Mouse (Mus musculus) frontal cortex, adult (tissue): Measurements from ENCODE around the gene Agbl4.
A peak's percentile ranks its signal among the peaks of the same experiment; 100 is the strongest.

Experiments used
- ATAC-seq: cut with Nextera tagmentation; 2 replicates; pipeline ENCODE4 v1.9.2; 2017; ENCODE audit warnings: mild to moderate bottlenecking, moderate library complexity, mixed read lengths; ENCODE audit not compliant: low TSS enrichment

The Agbl4 gene

GRCm38 (mm10) chr4:111498751-111499150 lies 1101.3 kb downstream of the Agbl4 start:
- peak; percentile 88 for ATAC-seq

- ATAC-seq: no peak
Observed at GRCm38 (mm10) chr4:111501441-111501840, 1104.0 kb downstream of the Agbl4 start.

DNA sequence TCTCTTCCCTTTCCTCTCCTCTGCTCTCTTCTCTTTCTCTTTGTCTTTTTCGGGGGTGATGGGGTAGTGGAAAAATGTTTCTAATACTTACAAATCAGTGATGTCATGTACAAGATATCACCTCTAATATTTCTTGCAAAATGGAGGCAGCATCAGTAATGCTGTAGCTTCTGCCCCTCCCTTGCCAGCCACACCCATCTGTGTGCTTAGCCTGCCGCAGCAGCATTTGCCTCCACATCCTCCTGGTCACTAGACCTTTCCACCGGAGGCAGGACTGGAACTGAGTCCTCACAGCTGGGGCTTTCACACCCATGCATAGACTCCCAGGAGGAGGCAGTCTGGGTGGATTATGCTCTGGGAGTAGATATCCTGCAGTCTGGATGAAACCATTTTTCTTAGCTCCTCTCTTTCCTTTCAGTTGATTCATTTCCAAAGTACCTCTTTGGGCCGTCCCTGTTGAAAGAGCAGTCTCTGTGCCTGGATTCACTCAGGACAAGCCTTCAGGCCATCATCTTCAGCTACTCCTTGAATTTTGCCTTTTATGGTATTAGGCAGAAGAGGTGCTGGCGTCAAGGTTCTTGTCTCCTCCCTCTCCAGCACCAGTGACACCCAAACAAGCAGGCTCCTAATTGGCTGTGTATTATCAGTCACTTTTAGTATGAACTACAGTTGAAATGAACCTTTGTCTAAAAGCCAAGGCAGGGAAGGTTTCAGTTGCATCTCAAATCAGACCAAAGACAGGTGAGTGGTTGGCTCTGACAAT lies 1105.7 kb downstream of the Agbl4 start:
- ATAC-seq: no peak

GRCm38 (mm10) chr4:111504952-111505351 lies 1107.5 kb downstream of the Agbl4 start:
- ATAC-seq: no peak; the same call in none of the 2 replicates

DNA sequence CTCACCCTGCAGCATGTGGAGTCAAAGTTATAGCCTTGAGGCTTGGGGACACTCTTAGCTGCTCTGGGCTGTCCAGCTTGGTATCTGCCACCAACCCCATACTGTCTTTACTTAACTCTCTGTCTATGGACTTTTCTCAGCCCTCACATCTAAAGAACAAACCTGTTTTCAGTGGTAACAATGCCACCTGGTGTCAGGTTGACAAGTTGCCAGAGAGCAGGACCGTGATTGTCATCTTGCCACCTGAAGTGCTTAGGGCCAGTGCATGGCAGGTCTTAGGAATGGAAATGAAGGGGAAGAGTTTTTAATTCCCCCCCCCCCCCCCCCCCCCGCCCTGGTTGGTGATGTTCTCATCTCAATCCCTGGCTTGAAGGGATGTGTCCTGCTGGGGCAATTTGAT lies 1112.7 kb downstream of the Agbl4 start:
- ATAC-seq: no peak

GRCm38 (mm10) chr4:111513921-111514320 lies 1116.5 kb downstream of the Agbl4 start:
- ATAC-seq: no peak

DNA sequence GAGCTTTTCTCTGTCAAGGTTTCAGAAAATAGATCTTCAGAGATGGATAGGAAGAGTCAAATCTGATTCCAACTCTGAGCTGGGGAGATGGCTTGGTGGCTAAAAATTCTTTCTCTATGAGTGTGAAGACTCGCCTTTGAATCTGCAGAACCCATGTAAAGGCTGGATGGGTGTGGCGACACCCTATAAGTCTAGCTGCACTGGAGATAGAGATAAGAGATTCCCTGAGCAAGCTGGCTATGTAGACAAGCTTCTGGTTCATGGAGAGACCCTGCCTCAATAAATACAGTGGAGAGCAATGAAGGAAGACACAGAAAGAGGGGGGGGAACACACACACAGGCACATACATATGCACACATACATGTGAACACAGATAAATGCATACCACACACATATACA lies 1118.7 kb downstream of the Agbl4 start:
- ATAC-seq: no peak

GRCm38 (mm10) chr4:111517063-111517792 lies 1119.8 kb downstream of the Agbl4 start:
- no peak for ATAC-seq

GRCm38 (mm10) chr4:111518191-111518590 lies 1120.7 kb downstream of the Agbl4 start:
- no peak for ATAC-seq

DNA sequence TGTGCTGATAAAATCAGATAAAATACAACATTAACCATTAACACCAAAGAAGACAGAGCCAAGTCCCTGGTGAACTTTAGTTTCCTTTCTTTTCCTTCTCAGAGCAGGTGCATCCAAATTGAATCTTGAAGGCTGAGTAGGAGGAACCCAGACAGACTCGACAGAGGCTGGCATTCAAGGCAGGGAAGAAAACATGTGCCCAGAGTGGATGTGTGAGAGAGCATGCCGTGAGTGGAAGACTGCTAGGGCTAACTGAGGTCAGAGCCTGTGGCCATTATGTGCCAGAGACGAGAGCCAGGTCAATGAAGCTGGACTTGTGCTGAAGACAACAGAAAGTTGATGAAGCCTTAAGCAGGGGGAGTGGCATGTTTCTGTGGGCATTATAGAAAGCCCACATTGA lies 1121.8 kb downstream of the Agbl4 start:
- peak; percentile 55; the same call in 1 of the 2 replicates for ATAC-seq

DNA sequence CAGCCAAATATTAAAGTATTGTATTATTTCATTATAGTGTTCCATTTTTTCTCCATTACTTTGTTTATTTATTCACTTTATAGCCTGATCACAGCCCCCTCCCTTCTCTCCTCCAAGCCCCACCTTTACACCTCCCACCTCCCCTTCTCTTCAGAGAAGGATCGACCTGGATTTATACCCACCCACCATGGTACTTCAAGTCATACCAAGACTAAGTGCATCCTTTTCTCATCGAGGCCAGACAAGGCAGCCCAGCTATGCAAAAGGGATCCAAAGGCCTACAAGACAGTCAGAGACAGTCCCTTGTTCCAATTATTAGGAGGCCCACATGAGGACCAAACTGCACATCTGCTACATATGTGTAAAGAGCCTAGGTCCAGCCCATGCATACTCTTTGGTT lies 1122.5 kb downstream of the Agbl4 start:
- no peak for ATAC-seq

GRCm38 (mm10) chr4:111522974-111523373 lies 1125.5 kb downstream of the Agbl4 start:
- no peak for ATAC-seq

DNA sequence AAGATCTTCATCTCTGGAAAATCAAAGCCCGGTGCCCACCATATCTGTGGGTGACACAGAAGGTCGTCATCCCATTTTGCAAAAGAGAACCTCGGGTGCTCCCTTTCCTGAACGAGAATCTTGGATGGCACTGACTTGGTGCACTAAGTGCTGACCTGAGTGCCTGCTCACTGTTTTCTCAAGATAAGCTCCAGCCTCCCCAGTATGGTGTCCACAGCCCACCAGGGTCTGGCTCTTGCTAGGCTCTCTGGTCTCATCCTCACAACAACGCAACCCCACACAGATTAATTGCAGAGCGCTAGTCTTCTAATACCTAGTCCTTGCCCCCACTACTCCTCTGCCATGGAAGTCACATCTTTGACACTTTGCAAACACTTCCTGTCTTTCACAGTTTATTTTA lies 1131.5 kb downstream of the Agbl4 start:
- no peak for ATAC-seq

DNA sequence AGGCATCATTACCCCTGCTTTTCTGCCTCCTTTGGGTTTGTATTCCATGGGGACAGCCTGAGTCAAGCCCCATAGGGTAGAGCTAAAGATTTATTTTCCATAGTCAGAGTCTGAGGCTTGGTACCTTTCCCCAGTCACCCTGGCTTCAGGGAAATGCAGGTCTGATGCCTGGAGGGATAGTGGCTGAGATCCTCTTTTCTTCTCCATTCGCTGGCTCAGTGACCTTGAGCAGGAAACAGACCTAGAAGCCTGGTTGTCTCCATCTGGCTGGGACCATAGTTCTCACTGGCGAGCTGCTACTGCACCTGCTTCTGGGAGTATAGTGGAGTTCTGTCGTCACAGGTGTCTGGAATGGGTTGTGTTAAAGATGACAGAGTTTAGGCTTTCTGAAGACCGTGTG lies 1132.5 kb downstream of the Agbl4 start:
- no peak for ATAC-seq

- no peak for ATAC-seq
Observed at GRCm38 (mm10) chr4:111530537-111530936, 1133.1 kb downstream of the Agbl4 start.

DNA sequence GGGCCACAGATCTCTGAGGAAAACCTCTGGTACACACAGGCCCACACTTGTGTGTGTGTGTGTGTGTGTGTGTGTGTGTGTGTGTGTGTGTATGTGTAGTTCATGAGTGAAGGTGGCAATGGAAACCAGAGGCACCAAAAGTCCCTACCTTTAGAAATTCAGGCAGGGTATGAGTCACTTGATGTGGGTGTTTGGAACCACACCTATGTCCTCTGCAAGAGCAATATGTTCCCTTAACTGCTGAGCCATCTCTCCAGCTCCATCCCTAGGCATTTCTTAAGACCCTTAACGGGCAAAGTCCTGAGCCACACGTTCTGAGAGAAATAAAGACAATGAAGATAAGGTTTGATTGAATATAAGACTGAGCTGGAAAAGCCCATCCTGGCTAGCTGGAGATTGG lies 1147.2 kb downstream of the Agbl4 start:
- peak; percentile 62; the same call in 1 of the 2 replicates for ATAC-seq

- peak; percentile 27; the same call in 1 of the 2 replicates for ATAC-seq
Observed at GRCm38 (mm10) chr4:111546009-111546408, 1148.5 kb downstream of the Agbl4 start.

DNA sequence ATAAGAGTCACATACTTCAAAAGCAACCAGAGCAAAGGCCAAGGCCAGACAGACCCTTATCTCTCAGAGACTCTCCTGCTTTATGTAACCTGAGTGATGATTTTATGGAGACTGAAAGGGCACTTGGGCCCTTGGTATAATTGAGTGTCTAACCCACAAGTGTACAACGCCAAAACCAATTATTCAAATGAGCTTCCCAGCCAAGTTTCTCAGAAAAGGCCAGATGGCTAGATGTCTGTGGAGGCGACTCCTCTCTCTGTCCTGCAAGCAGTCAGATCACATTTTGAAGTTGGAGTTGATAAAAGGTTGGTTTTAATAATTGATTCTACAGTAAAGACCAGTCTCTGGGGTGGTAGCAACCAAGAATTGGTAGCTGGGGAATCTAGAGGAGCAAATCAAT lies 1158.0 kb downstream of the Agbl4 start:
- no peak for ATAC-seq

DNA sequence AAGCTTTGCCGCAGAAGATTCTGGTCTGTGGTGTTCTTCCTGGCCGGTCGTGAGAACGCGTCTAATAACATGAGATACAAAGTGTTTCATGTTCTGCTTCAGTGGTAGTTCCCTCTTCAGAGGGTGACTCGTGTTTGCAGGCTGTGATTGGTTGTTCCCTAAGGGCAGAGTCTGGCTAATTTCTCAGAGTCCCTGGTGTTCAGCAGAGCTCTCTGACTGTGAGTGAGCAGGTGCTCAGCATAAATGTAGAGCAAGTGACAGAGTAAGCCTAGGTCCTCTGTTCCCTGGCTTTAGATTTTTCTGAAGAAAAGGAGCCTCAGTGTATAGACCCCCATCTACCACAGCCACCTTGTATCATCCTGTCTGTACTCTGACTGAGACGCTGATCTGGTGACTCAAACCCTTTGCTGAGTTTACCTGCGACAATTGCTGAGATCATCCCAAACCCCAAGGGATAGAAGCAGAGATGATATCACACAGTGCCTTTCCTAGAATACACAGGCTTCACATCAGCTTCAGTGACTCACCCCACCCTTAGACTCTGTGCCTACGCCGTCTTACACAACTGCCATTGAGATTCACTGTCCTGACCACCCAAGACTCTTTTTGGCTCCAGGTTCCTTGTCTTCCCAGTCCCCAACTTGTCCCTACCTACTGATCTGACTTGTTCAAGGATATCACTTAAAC lies 1179.8 kb downstream of the Agbl4 start:
- peak; percentile 98 for ATAC-seq

DNA sequence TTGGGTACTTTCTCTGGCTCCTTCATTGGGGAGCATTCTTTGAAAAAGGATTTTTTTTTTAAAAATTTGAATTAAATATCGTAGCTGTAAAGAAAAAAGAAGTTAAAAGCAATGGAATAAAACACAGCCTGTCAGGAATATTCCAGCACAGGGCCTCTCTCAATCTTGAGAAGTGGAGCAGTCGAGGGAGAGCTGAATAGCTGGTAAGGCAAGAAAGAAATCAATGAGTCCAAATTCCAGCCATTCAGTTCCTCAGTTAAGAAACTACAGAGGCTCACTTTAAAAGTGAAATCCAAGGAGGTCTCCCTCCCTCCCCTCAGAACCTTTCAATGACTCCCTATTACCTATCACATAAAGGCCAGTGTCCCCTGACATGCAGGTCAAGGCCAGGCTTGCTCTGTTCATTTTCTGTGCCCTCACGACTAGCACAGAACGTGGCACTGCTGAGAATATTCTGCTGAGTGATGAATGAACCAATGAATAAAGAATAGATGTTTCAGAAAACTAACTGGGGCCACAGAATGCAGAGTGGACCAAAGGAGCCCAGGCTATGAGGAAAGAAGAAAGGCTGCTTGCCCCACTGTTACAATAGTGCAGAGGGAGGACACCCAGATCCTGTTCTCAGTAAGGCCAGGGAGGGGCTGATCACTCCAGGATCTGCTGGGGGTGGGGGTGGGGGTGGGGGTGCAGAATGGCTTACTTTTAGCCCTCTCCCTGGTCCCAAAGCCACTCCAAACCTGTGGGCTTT lies 1181.8 kb downstream of the Agbl4 start:
- no peak for ATAC-seq

GRCm38 (mm10) chr4:111579863-111580224 lies 1182.4 kb downstream of the Agbl4 start:
- ATAC-seq: no peak

DNA sequence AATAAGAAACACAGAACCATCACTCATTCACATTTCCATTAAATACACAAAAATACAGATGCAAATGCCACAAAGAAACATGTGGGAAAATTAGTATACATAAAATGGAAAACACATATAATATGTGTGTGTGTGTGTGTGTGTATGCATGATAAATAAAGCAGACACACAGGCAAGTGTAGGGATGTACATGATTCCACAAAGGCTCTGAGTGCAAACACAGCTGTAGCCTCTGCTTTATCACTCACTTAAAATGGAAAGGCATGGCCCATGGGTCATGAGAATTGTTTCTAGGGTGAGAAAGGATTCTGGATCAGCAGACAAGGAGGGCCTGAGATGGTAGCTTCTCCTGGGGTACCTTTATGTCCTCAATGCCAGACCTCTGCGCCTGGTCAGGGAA lies 1182.8 kb downstream of the Agbl4 start:
- no peak for ATAC-seq
